Mouse (Mus musculus): ENCODE measurements around the gene Tnk2.

- TF ChIP-seq CTCF (IDR thresholded peaks at IDR 0.05; ENCODE audit: low read depth, low read length) (no peak), POLR2A (IDR thresholded peaks at IDR 0.05; ENCODE audit: extremely low read depth, insufficient read depth, low read length) (no peak)
These were observed 11.3 kb upstream of the Tnk2 start for GRCm38 (mm10) chr16:32632328-32632824.

Measured in liver, adult 2 months (tissue).